Mouse (Mus musculus) heart, embryonic 13.5 days (tissue): Measurements from ENCODE around the gene Ube2o. TPM values are rescaled to one million over a fixed set of nuclear protein-coding genes. Genes with fewer than 3 reads are reported as not detected.
A peak's percentile ranks its signal among the peaks of the same experiment; 100 is the strongest.

Source experiments
- ATAC-seq: fragments of 200-750 bp; cut with Nextera tagmentation; 2 replicates; pipeline ENCODE4 v1.8.0; 2017; ENCODE audit warnings: moderate TSS enrichment; ENCODE audit not compliant: insufficient number of reproducible peaks, low FRiP score, low TSS enrichment; ENCODE audit errors: extremely low read depth
- H3K27ac ChIP-seq: fragments of 300-500 bp; sonication (generic); replicated peaks from 2 replicates; pipeline ENCODE4 v1.5.1; 2015; ENCODE audit warnings: moderate library complexity, mild to moderate bottlenecking, inconsistent platforms
- H3K27me3 ChIP-seq: fragments of 300-500 bp; sonication (generic); replicated peaks from 2 replicates; pipeline ENCODE4 v1.6.1; 2015; ENCODE audit warnings: mild to moderate bottlenecking, inconsistent platforms
- H3K36me3 ChIP-seq: fragments of 300-500 bp; sonication (generic); 2 replicates; pipeline ENCODE4 v1.6.1; 2015; ENCODE audit warnings: mild to moderate bottlenecking, inconsistent platforms
- H3K4me1 ChIP-seq: fragments of 300-500 bp; sonication (generic); 2 replicates; pipeline ENCODE4 v1.6.1; 2015; ENCODE audit warnings: inconsistent platforms
- H3K4me2 ChIP-seq: fragments of 300-500 bp; sonication (generic); 2 replicates; pipeline ENCODE4 v1.6.1; 2015; ENCODE audit warnings: inconsistent platforms, mild to moderate bottlenecking, moderate library complexity
- H3K4me3 ChIP-seq: fragments of 300-500 bp; sonication (generic); 2 replicates; pipeline ENCODE4 v1.5.1; 2015; ENCODE audit warnings: moderate library complexity, mild to moderate bottlenecking, inconsistent platforms
- H3K9ac ChIP-seq: fragments of 300-500 bp; sonication (generic); 2 replicates; pipeline ENCODE4 v1.6.1; 2015; ENCODE audit warnings: inconsistent platforms, mild to moderate bottlenecking, moderate library complexity
- H3K9me3 ChIP-seq: fragments of 300-500 bp; sonication (generic); 2 replicates; pipeline ENCODE4 v1.6.1; 2016; ENCODE audit warnings: inconsistent platforms
- WGBS: fragments of 180-500 bp; shearing (Covaris S2); methylation state at CpG from one replicate; pipeline ENCODE4 v1.1.7; 2015; ENCODE audit warnings: mixed read lengths; 5-methylcytosine and 5-hydroxymethylcytosine counted together
- polyA plus RNA-seq: library from polyadenylated mRNA; unstranded; fragments of >200 nt; fragmentation: Nextera tagmentation; extraction: Ambion mirVana; gene quantifications from 2 replicates; pipeline ENCODE4 v1.2.1, GENCODE M21; 2015

Gene Ube2o
- polyA plus RNA-seq, 1 experiment from 2014 or later = 8.3 TPM

- H3K27me3 ChIP-seq = peaks cover 66% of the 10 kb centered on the region
- H3K9ac ChIP-seq = peak overlapping the region; percentile 80
- peaks cover 15% of the 10 kb centered on the region for H3K36me3 ChIP-seq
- H3K4me2 ChIP-seq = peak overlapping the region; percentile 100
- peak overlapping the region; percentile 59 for H3K4me3 ChIP-seq
- no peaks in the 10 kb centered on the region for H3K9me3 ChIP-seq
- H3K27ac ChIP-seq = 0 out of 2 replicates have a peak overlapping the region, but pooled peaks have one; percentile 10
- 0 out of 2 replicates have a peak, but pooled peaks have one; percentile 18 for ATAC-seq
- WGBS = under 1% methylated on average over 62 of the region's 63 CpGs
- H3K4me1 ChIP-seq = peaks cover 55% of the 10 kb centered on the region
Observed at GRCm38 (mm10) chr11:116533341-116534153, 47.7 kb downstream of the Ube2o start.

GRCm38 (mm10) chr11:116532810-116533338, 48.4 kb downstream of the Ube2o start:
- H3K4me1 ChIP-seq = peaks cover 55% of the 10 kb centered on the region
- no peaks in the 10 kb centered on the region for H3K9me3 ChIP-seq
- peak; percentile 40; the same call in 1 of the 2 replicates for ATAC-seq
- H3K4me2 ChIP-seq = peak overlapping the region; percentile 100
- 0 out of 2 replicates have a peak overlapping the region, but pooled peaks have one; percentile 10 for H3K27ac ChIP-seq
- peak overlapping the region; percentile 59 for H3K4me3 ChIP-seq
- under 1% methylated on average over 47 of the region's 50 CpGs for WGBS
- H3K36me3 ChIP-seq = peaks cover 8% of the 10 kb centered on the region
- H3K27me3 ChIP-seq = peaks cover 67% of the 10 kb centered on the region
- peak overlapping the region; percentile 80 for H3K9ac ChIP-seq

GRCm38 (mm10) chr11:116532262-116532809, 48.9 kb downstream of the Ube2o start:
- Histone ChIP-seq H3K4me3 (peak overlapping the region; percentile 59), H3K9ac (peak overlapping the region; percentile 80), H3K27me3 (peaks cover 72% of the 10 kb centered on the region), H3K27ac (0 out of 2 replicates have a peak overlapping the region, but pooled peaks have one; percentile 10), H3K9me3 (no peaks in the 10 kb centered on the region), H3K36me3 (peaks cover 5% of the 10 kb centered on the region), H3K4me2 (peak overlapping the region; percentile 100), H3K4me1 (peaks cover 53% of the 10 kb centered on the region)
- no peak for ATAC-seq
- under 1% methylated on average over 30 of the region's 30 CpGs for WGBS

- H3K4me2 ChIP-seq = peak overlapping the region; percentile 100
- 2% methylated on average over 48 of the region's 48 CpGs for WGBS
- peak overlapping the region; percentile 80 for H3K9ac ChIP-seq
- no peak for ATAC-seq
- H3K27ac ChIP-seq = no peak overlapping the region
- peaks cover 46% of the 10 kb centered on the region for H3K4me1 ChIP-seq
- peaks cover 78% of the 10 kb centered on the region for H3K27me3 ChIP-seq
- H3K36me3 ChIP-seq = no peaks in the 10 kb centered on the region
- no peaks in the 10 kb centered on the region for H3K9me3 ChIP-seq
- peak overlapping the region; percentile 59 for H3K4me3 ChIP-seq
Observed at GRCm38 (mm10) chr11:116531371-116532191, 49.7 kb downstream of the Ube2o start.

- Histone ChIP-seq H3K4me2 (peak within 1 kb of the TSS; percentile 100), H3K9me3 (no peaks in the 10 kb centered on the region), H3K4me1 (peaks cover 42% of the 10 kb centered on the region), H3K4me3 (peak within 1 kb of the TSS; percentile 59), H3K27me3 (peaks cover 72% of the 10 kb centered on the region), H3K36me3 (no peaks in the 10 kb centered on the region), H3K9ac (peak within 1 kb of the TSS; percentile 80), H3K27ac (peak within 1 kb of the TSS; percentile 5)
- no peak for ATAC-seq
- 35% methylated on average over 11 of the region's 11 CpGs for WGBS
Observed at GRCm38 (mm10) chr11:116530187-116531147, 50.8 kb downstream of the Ube2o start, which contains the start of gene Sphk1. Gene Sphk1, plus strand, starts transcription at chr11:116530925.

- WGBS = 79% methylated on average over 8 of the region's 8 CpGs
- peaks cover 47% of the 10 kb centered on the region for H3K4me1 ChIP-seq
- no peaks in the 10 kb centered on the region for H3K36me3 ChIP-seq
- H3K27me3 ChIP-seq = peaks cover 58% of the 10 kb centered on the region
- no peak for ATAC-seq
- no peak overlapping the region for H3K4me3 ChIP-seq
- no peak overlapping the region for H3K9ac ChIP-seq
- no peak overlapping the region for H3K4me2 ChIP-seq
- H3K27ac ChIP-seq = no peak overlapping the region
- no peaks in the 10 kb centered on the region for H3K9me3 ChIP-seq
Observed at GRCm38 (mm10) chr11:116528636-116529320, 52.5 kb downstream of the Ube2o start.

GRCm38 (mm10) chr11:116523699-116524189, 57.5 kb downstream of the Ube2o start:
- Histone ChIP-seq H3K27me3 (peaks cover 12% of the 10 kb centered on the region), H3K36me3 (no peaks in the 10 kb centered on the region), H3K4me1 (peaks cover 30% of the 10 kb centered on the region), H3K4me3 (no peak overlapping the region), H3K4me2 (peak overlapping the region; percentile 36), H3K9me3 (no peaks in the 10 kb centered on the region), H3K9ac (peak overlapping the region; percentile 48; the same call in 1 of the 2 replicates), H3K27ac (peak overlapping the region; percentile 86)
- ATAC-seq = peak; percentile 52; the same call in 1 of the 2 replicates
- WGBS = 47% methylated on average over 5 of the region's 5 CpGs

- peaks cover 11% of the 10 kb centered on the region for H3K27me3 ChIP-seq
- H3K27ac ChIP-seq = peak overlapping the region; percentile 86
- H3K9me3 ChIP-seq = no peaks in the 10 kb centered on the region
- no peaks in the 10 kb centered on the region for H3K36me3 ChIP-seq
- peak overlapping the region; percentile 36 for H3K4me2 ChIP-seq
- peaks cover 35% of the 10 kb centered on the region for H3K4me1 ChIP-seq
- ATAC-seq = no peak
- H3K9ac ChIP-seq = peak overlapping the region; percentile 68
- 36% methylated on average over 16 of the region's 16 CpGs for WGBS
- no peak overlapping the region for H3K4me3 ChIP-seq
Observed at GRCm38 (mm10) chr11:116522886-116523698, 58.2 kb downstream of the Ube2o start.

GRCm38 (mm10) chr11:116522046-116522445, 59.2 kb downstream of the Ube2o start:
- 0 out of 2 replicates have a peak overlapping the region, but pooled peaks have one; percentile 12 for H3K27ac ChIP-seq
- H3K9me3 ChIP-seq = no peaks in the 10 kb centered on the region
- H3K4me1 ChIP-seq = peaks cover 37% of the 10 kb centered on the region
- no peak overlapping the region for H3K9ac ChIP-seq
- no peaks in the 10 kb centered on the region for H3K36me3 ChIP-seq
- peaks cover 3% of the 10 kb centered on the region for H3K27me3 ChIP-seq
- ATAC-seq = no peak
- 89% methylated on average over 3 of the region's 3 CpGs for WGBS
- H3K4me3 ChIP-seq = no peak overlapping the region
- no peak overlapping the region for H3K4me2 ChIP-seq
